Mouse (Mus musculus) lung, postnatal 14 days (tissue): ENCODE measurements around the gene Actr6.
A peak's percentile ranks its signal among the peaks of the same experiment; 100 is the strongest.
"Not testable (repeated sequence)": the region's sequence is repeated elsewhere in the genome, so short reads cannot be mapped to it uniquely, and the experiment has no call there.

ENCODE experiments used
- DNase-seq: peaks from one replicate; pipeline ENCODE4 v3.0.0; 2021

The Actr6 gene

GRCm38 (mm10) chr10:89737887-89738286, 5.8 kb upstream of the Actr6 start:
- no peak for DNase-seq

GRCm38 (mm10) chr10:89737092-89737491, 5.0 kb upstream of the Actr6 start:
- no peak for DNase-seq

DNA sequence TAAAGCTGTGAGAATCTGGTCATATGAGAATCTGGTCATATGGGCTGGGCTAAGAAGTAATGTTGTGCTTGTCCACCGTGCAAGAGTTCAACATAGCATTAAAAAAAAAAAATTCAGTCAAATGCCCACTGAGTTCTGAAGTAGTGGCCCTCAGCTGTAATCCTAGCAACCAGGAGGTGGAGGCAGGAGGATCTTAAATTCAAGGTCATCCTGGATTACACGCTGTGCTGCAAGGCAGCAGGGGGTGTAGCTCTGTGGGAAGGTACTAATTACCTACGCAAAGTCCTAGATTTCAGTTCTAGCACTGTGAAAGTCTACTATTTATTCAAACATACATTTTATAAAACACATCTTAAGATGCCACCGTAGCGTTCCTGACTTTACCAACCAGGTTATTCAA, 754 bp downstream of the Actr6 start:
- no peak for DNase-seq

- no peak for DNase-seq
These were observed 1.7 kb downstream of the Actr6 start for GRCm38 (mm10) chr10:89730386-89730785.

DNA sequence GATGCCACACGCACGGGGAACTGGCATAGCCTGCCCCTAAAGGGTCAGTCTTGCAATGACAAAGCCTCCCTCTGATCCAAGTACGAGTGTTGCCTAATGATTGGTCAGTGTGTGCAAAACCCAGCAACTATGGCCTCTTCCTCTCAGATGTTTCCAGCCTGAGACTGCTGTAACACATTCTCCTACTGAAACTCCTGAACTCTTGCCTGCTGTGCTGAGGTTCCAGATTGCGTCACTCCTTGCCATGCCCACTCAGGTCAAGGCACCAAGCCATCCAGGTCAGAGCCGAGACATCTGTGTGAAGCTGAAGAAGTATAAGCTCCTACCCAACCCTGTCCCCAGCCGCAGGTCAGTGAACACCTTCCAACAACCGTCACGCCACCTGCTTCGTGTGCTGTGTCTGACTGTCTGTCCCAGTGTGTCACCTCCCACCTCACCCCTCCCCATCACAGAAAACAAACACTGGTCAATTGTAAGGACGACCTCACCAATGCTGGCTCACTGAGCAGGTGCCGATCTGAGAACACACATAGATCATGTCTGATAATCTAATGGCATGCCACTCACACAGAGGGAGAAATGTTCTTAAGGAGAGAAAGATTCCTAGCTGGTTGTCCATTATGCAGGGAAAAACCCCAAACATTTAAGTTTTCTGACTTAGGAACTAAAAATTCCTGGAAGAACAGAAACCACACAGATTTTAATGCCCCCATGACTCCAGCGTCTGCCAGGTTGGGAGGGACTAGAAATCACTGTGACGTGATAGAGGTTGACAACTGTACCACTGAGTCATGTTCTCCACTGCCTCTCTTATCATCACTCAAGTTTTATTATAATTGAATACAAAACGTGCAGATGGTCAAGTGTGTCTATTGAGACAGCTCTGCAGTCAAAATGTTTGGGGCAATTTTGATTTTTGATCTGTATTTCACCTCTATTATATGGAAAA, 9.6 kb downstream of the Actr6 start:
- no peak for DNase-seq

DNA sequence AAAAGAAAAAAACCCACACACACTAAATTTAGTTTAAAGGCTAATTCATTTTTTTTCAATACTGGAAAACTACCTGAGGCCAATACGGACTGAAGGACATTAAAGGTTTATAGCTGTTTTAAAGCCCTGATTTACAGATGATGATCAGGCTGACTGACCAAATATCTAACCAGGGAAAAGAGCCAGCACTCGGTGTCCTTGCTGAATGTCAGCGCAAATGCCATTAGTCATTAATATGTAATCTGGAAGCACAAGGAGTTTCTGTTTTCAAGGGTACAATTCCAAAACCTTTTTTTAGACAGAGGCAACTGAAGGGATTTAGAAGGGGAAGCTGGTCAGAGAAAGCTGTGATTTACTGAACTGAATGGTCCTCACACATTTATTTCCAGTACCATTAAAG, 11.3 kb downstream of the Actr6 start:
- no peak for DNase-seq

- DNase-seq: no peak
These were observed 11.8 kb downstream of the Actr6 start for GRCm38 (mm10) chr10:89720252-89720651.

DNA sequence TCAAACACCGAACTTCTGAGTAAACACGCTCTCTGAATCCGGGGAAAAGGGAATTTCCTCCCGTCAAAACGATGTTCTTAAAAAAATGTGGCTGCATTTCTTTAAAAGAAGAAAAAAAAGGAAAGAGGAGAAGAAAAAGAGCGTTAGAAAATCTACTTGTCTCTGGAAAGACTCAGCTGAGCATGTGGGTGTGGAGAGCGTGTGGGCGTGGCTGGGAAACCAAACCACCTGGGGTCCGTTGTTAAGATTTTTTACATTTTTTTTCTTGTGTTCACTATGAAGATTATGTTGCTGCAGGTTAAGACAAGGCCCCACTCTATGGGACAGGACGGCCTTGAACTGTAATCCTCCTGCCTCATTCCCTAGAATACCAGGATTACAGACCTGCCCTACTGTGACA, 17.2 kb downstream of the Actr6 start:
- no peak for DNase-seq

DNA sequence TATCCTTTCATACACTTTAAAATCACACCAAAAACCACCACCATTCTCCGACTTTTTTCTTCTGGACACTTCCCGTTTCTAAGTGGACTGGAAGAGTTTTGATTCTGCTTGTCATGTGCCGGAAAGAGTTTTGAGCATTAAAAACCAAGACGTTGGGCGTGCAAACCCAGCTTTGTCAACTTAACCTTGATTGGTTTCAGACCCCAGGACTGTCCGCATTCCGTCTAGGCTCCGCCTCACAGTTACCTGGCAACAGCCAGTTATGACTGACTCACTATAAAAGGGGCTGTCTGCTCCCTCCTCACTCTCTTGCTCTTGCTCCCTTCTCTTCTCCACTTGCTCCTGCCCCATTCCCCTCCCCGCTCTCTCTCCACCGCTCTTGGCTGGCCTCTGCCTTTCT, 23.4 kb downstream of the Actr6 start:
- DNase-seq: no peak

DNA sequence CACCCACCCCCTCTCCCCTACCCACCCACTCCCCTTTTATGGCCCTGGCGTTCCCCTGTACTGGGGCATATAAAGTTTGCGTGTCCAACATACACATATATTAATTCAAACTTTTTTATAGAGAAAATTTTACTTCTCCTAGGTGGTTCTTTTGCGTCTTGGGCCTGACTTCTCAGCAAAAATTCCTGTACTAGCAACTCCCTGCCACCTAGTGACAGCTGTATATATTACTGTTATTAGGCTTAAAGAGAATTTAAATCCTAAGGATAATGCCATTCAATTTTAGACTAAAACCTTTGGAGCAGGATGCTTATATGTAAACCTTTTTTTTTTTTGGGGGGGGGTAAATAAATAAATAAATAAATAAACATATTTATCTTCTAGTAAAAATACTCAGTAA, 24.7 kb downstream of the Actr6 start:
- DNase-seq: no peak

- peak; percentile 27 for DNase-seq
These were observed 29.1 kb downstream of the Actr6 start for GRCm38 (mm10) chr10:89703042-89703441.

DNA sequence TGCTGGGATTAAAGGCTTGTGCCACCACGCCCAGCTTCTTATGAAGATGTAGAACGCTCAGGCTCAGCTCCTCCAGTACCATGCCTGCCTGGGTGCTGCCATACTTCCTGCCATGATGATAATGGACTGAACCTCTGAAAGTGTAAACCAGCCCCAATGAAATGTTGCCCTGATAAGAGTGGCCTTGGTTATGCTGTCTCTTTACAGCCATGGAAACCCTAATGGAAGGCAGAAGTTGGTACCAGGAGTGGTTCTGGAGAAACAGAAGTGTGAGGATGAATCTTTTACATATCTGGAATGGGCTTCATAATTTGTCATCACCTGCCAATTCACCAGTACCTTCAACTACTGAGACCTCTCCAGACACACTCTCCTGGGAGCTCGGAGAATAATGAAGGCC, 34.1 kb downstream of the Actr6 start:
- no peak for DNase-seq

DNA sequence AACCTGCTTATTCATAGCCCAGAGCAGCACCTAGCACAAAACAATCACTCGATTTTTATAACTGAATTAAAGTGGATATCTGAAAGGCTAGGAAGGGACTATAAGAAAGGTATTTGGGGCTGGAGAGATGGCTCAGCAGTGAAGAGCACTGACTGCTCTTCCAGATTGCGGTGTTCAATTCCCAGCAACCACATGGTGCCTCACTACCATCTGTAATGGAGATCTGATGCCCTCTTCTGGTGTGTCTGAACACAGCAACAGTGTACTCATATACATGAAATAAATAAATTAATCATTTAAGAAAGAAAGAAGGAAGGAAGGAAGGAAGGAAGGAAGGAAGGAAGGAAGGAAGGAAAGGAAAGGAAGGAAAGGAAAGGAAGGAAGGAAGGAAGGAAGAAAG, 35.8 kb downstream of the Actr6 start:
- DNase-seq: not testable (repeated sequence)

DNA sequence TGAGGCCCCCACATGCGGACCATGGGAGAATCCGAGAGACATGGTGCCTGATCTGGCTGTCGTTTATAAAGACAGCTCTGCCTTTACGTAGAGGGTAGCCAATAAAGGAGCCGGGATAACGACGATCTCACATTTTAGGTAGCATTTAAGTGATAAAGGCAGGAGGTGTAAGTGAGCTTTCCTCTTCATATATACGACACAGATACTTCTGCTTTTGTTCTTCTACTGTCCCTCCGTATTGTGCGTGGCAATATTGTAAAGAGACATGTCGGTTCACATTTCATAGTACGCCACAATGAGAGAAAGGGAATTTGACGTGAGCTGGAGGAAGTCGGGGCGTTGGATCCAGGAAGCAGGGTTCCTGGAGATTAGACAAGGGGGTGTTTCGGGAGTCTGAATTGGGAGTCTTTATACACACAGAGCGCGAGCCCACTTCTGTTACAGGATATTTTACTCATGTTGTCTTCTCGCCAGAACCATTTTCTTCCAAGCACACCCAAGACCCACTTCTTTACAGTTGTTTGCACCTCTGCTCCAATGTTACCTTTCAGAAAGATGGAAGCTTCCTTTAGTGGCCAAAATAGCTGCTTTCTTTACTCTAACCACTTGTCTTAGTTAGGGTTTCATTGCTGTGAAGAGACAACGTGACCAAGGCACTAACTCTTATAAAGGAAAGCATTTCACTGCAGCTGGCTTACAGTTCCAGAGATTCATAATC, 36.7 kb downstream of the Actr6 start:
- no peak for DNase-seq

- no peak for DNase-seq
These were observed 42.1 kb downstream of the Actr6 start for GRCm38 (mm10) chr10:89690021-89690420.

GRCm38 (mm10) chr10:89687455-89687854, 44.6 kb downstream of the Actr6 start:
- no peak for DNase-seq

DNA sequence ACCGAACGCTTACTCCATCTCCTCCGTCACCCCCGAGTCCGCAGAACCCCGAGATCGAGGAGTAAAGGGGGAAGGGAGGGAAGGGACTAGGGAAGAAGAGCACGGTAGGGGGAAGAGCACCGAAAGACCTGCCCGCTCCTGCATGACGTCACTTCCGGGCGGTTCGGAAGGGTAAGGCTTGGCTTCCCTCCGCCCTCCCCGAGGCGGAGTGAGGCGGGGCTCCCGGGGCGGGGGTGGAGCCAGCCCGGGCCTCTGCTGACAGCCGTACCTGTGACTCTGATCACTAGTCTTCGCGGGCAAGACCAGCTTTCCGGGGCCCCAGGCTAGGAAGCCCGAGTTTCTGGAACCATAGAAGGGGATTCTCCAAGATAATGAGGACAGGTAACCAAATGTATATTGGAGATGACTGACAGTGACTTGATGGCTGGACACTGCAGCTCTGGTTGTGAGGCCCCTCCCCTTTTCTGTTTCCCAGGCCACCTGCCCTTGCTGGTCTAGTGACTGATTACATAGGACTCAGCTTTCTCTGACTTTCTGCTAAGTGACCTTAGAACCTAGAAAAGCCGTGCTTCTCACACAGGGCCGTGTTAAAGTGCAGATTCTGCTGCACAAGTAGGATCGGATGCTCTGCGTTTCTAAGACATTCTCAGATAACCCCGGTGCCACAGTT, 45.8 kb downstream of the Actr6 start, which contains the start of gene Scyl2:
Gene Scyl2, minus strand, starts transcription at position 147 of the 670 bp plus-strand sequence.
- peak; percentile 96 for DNase-seq

DNA sequence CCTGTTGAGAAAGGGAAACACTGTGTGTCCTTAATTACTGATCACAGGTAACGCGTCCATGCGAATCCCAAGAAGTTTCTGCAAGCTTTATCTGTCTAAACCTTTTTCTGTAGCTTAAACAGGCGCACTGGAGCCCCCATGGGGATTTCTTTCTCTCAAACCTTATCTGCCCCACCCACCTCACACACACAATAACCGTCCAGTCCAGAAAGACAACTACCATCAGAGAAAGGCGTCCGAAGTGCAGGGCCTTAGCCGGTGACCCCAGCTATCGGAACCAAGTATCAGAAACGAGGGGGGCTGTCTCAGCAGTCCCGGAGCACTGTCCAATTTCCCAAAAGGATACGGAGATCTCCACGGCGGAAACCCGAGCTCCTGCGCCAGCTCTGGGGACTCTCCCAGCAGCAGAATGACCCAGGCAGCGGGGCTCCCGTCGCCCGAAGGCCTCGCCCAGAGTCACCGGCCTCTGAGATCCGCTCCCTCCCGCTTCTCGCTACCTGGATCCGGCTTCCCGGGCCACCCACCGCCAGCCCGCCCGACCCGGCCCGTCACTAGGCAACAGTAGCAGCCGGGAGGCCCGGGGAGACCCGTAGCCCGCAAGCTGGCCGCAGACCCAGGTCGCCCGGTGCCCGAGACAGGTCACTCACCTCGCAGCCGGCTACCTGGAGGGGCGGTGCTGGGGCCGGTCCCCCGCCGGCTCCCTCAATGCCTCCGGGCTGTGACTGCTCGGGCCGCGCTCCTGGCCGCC, 46.5 kb downstream of the Actr6 start:
- DNase-seq: peak; percentile 5

DNA sequence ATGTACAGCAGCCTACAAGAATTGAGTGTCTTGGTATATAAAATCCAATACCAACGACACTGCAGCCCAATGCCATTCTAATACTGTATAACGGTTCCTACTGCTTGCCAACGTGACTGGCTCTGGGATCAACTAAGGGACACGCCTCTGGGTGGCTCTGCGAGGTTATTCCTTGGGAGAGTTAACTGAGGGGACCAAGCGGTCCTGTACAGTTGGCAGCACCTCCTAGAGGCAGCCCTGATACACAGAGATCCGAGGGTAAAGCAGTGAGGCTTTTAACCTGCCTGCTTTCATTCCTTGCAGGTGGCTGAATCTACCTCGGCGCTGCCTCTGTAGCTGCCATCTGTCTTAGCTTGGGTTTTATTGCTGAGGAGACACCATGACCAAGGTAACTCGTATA, 49.1 kb downstream of the Actr6 start:
- no peak for DNase-seq

DNA sequence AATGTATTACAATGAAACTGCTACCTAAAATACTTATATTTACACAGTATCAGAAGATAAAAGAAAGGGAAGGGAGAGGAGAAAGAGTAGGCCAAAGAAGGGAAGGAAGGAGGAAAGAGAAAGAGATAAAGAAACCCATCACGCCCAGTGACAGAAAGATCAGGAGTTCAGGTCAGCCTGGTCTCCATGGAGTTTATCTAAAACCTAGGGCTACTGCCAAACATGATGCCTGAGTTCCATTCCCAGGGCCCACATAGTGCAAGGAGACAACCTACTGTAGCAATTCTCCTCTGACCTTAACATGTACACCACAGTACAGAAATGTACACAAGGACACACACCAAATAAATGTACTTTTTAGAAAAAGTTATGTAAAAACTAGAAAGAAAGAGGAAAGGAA, 49.9 kb downstream of the Actr6 start:
- DNase-seq: no peak

DNA sequence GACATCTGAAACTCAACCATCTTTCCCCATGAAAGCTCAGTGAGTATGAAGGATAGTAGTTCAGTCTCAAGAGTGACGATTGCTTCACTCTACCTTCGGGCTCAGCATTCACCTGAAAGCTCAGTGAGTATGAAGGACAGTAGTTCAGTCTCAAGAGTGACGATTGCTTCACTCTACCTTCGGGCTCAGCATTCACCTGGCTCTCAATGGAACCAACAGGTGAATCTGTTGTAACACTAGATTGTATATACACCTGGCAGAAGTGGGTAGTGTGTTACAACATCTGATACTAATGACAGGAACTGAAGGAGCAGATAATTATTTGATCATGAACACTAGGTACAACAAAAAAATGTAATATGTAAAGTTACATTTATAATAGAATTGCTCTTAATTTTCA, 50.4 kb downstream of the Actr6 start:
- DNase-seq: no peak

DNA sequence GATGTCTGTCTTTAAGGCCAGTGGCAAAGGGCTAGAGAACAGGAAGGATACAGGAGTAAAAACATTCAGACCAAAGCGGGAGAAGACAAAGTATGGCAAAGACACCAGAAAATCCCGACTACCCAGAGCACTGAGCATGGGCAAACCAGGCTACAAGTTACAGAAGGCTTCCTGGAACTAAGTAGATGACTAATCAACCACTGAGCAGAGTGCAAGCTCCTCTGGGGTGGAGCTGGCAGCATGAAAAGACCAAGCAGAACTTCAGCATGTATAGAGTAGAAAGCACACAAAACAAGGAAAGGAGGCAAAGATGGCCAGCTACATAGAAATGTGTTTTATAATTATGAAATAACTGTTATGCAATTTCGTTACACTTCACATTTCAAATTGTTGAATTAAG, 51.6 kb downstream of the Actr6 start:
- no peak for DNase-seq

DNA sequence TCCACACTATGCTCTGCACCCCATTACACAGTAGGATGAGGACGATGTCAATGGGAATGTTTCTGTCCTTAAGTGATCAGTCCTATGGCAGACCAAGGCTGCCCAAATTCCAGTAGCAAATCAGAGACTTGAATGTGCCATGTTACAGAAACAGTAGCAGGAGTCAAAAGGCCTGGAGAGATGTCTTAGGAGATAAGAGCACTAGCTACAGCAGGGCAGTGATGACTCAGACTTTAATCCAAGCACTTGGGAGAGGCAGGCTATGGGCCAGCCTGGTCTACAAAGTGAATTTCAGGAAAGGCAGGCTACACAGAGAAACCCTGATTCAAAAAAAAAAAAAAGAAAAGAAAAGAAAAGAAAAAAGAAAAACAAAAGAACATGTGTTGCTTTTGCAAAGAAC, 52.6 kb downstream of the Actr6 start:
- no peak for DNase-seq
